17 mouse cellular contexts compared by ENCODE assay signal in genomic region chr2:167662713-167663112, GRCm38 (mm10). TPM values are rescaled to one million over a fixed set of nuclear protein-coding genes. Genes with fewer than 3 reads are reported as not detected.
DNase-seq lines count a peak whose midpoint lies in the region; ATAC-seq and TF ChIP-seq lines count a peak whose summit lies in the region.
"Had no signal": no experiment of that assay in that cellular context is flagged by ENCODE, and none has a peak within 500 bp of the region (broad histone marks: within the 10 kb centered on the region; RNA-seq: fewer than 3 reads in every experiment).

No protein-coding gene starts in this region.

- peak overlapping the region; percentile 82; the same call in 1 of the 2 replicates for H3K9ac ChIP-seq in heart, embryonic 13.5 days
- H3K9ac ChIP-seq in kidney, embryonic 15.5 days: no peak overlapping the region
- H3K9ac ChIP-seq in liver, embryonic 14.5 days (replicated peaks): no peak overlapping the region
- H3K9ac ChIP-seq: embryonic facial prominence, embryonic 15.5 days had no signal

- no peak for ATAC-seq in heart, embryonic 13.5 days (ENCODE audit: extremely low read depth, insufficient number of reproducible peaks, low FRiP score, low TSS enrichment)
- ATAC-seq in kidney, embryonic 15.5 days (replicated peaks; ENCODE audit: low FRiP score): no peak
- ATAC-seq in liver, embryonic 14.5 days (ENCODE audit: insufficient read depth): no peak
- ATAC-seq: forebrain, postnatal 0 days had no signal

- 0 out of 2 replicates have a peak, but pooled peaks cover 9% of the 10 kb centered on the region for H3K27me3 ChIP-seq in heart, embryonic 13.5 days (replicated peaks)
- peaks cover 6% of the 10 kb centered on the region; the same call in 1 of the 2 replicates for H3K27me3 ChIP-seq in kidney, embryonic 15.5 days
- H3K27me3 ChIP-seq in liver, embryonic 14.5 days (ENCODE audit: control insufficient read depth, insufficient read depth, low read length): no peaks in the 10 kb centered on the region
- H3K27me3 ChIP-seq: embryonic facial prominence, embryonic 15.5 days had no signal

- no peak for DNase-seq in heart, postnatal 14 days
- peak; percentile 87 for DNase-seq in kidney, adult 9 months
- DNase-seq in kidney, postnatal 10 days: no peak
- DNase-seq in liver, embryonic 14.5 days (ENCODE audit: low read depth in 3 of 3, low spot score in 3 of 3): no peak
- DNase-seq in left cerebral cortex, adult 18-20 months (ENCODE audit: low spot score in 2 of 2): no peak
- no peak for DNase-seq in Muller cell, postnatal 12 days (ENCODE audit: inconsistent ontology term)
- DNase-seq: cerebellum, adult 11 months; forebrain, postnatal 0 days; gastrocnemius, postnatal 36 days; lung, postnatal 10 days; right cerebral cortex, adult 18-20 months; thymus, postnatal 25 days had no signal

- H3K9me3 ChIP-seq in heart, embryonic 13.5 days: no peaks in the 10 kb centered on the region
- H3K9me3 ChIP-seq in kidney, embryonic 15.5 days (replicated peaks): no peaks in the 10 kb centered on the region
- H3K9me3 ChIP-seq in liver, embryonic 14.5 days (ENCODE audit: control insufficient read depth, low read length): no peaks in the 10 kb centered on the region
- H3K9me3 ChIP-seq: embryonic facial prominence, embryonic 15.5 days; G1E; midbrain, embryonic 13.5 days had no signal

- H3K4me3 ChIP-seq in heart, embryonic 13.5 days: peak overlapping the region; percentile 90
- no peak overlapping the region; the same call in 1 of the 2 replicates for H3K4me3 ChIP-seq in kidney, embryonic 15.5 days (replicated peaks)
- no peak overlapping the region for H3K4me3 ChIP-seq in liver, embryonic 14.5 days (ENCODE audit: insufficient read depth in 1 of 2, low read depth in 2 of 2, low read length in 2 of 2)

- peak overlapping the region; percentile 99 for H3K4me2 ChIP-seq in heart, embryonic 13.5 days
- H3K4me2 ChIP-seq in kidney, embryonic 15.5 days: peak overlapping the region; percentile 96; the same call in 1 of the 2 replicates
- peak overlapping the region; percentile 91 for H3K4me2 ChIP-seq in liver, embryonic 14.5 days (ENCODE audit: low read depth)

- peaks cover 5% of the 10 kb centered on the region; the same call in 1 of the 2 replicates for H3K36me3 ChIP-seq in heart, embryonic 13.5 days
- no peaks in the 10 kb centered on the region for H3K36me3 ChIP-seq in kidney, embryonic 15.5 days
- no peaks in the 10 kb centered on the region for H3K36me3 ChIP-seq in liver, embryonic 14.5 days (replicated peaks; ENCODE audit: control insufficient read depth, insufficient read depth, low read depth)
- H3K36me3 ChIP-seq: embryonic facial prominence, embryonic 15.5 days; midbrain, embryonic 13.5 days had no signal

- no peak for TF ChIP-seq EP300 in liver, embryonic 14.5 days (IDR thresholded peaks at IDR 0.05; ENCODE audit: low read depth)

- no peak for TF ChIP-seq CTCF in liver, embryonic 14.5 days (IDR thresholded peaks at IDR 0.05; ENCODE audit: low read depth)

- H3K27ac ChIP-seq in heart, embryonic 13.5 days (replicated peaks): no peak overlapping the region
- H3K27ac ChIP-seq in kidney, embryonic 15.5 days: no peak overlapping the region
- H3K27ac ChIP-seq in liver, embryonic 14.5 days: no peak overlapping the region
- H3K27ac ChIP-seq: embryonic facial prominence, embryonic 15.5 days; midbrain, embryonic 13.5 days had no signal

- H3K4me1 ChIP-seq in heart, embryonic 13.5 days: peaks cover 41% of the 10 kb centered on the region
- peaks cover 39% of the 10 kb centered on the region for H3K4me1 ChIP-seq in kidney, embryonic 15.5 days
- H3K4me1 ChIP-seq in liver, embryonic 14.5 days (replicated peaks; ENCODE audit: control insufficient read depth in 2 of 2, insufficient read depth in 2 of 2, low read length in 1 of 2): peaks cover 6 to 16% of the 10 kb centered on the region in 2 experiments

- 49% methylated on average over 6 of the region's 6 CpGs for WGBS in heart, embryonic 13.5 days
- WGBS in kidney, embryonic 15.5 days: 40% methylated on average over 6 of the region's 6 CpGs
- 38% methylated on average over 6 of the region's 6 CpGs for WGBS in liver, embryonic 14.5 days (ENCODE audit: insufficient replicate concordance)

- intact Hi-C loops in heart, postnatal 14 days (cut with DNase I): no loop called here

RNA-seq across cellular contexts. Expression of gene Gm20431, which starts 1.4 kb away (rescaled TPM):
- polyA plus RNA-seq in heart, embryonic 13.5 days (2015; fragmentation: Nextera tagmentation; extraction: Ambion mirVana): 1.9 and 4.5 TPM in 2 replicates
- 10 to 100 TPM; 20.3 to 22.8 TPM for total RNA-seq in heart, postnatal 14 days (2021)
- 12.1 and 12.8 TPM in 2 replicates for polyA plus RNA-seq in kidney, embryonic 15.5 days (2015; fragmentation: Nextera tagmentation; extraction: Ambion mirVana)
- polyA plus RNA-seq in liver, embryonic 14.5 days (2012; rRNA removed): not detected in 2 replicates
- polyA plus RNA-seq in liver, embryonic 14.5 days (2014; fragmentation: Nextera tagmentation; extraction: Ambion mirVana): 0.96 and 2.1 TPM in 2 replicates
- 10 to 100 TPM; 32.2 to 33.5 TPM for total RNA-seq in left cerebral cortex, adult 18-20 months (2021)
- total RNA-seq: forebrain, postnatal 0 days had no signal
- polyA plus RNA-seq: G1E had no signal

RNA-seq across cellular contexts. Expression of gene Cebpb, which starts 26.0 kb away (rescaled TPM):
- 2.0 and 4.5 TPM in 2 replicates for polyA plus RNA-seq in heart, embryonic 13.5 days (2015; fragmentation: Nextera tagmentation; extraction: Ambion mirVana)
- total RNA-seq in heart, postnatal 14 days (2021): 100 to 1,000 TPM; 108 to 124 TPM
- 5.1 and 5.7 TPM in 2 replicates for polyA plus RNA-seq in kidney, embryonic 15.5 days (2015; fragmentation: Nextera tagmentation; extraction: Ambion mirVana)
- 5.4 and 17.2 TPM in 2 replicates for polyA plus RNA-seq in liver, embryonic 14.5 days (2012; rRNA removed)
- 12.8 and 13.2 TPM in 2 replicates for polyA plus RNA-seq in liver, embryonic 14.5 days (2014; fragmentation: Nextera tagmentation; extraction: Ambion mirVana)
- total RNA-seq in left cerebral cortex, adult 18-20 months (2021): 10 to 100 TPM; 15.9 to 17.3 TPM

RNA-seq across cellular contexts. Expression of gene Tmem189, which starts 26.9 kb away (rescaled TPM):
- polyA plus RNA-seq in heart, embryonic 13.5 days (2015; fragmentation: Nextera tagmentation; extraction: Ambion mirVana): 37.4 and 37.6 TPM in 2 replicates
- total RNA-seq in heart, postnatal 14 days (2021): 10 to 100 TPM; 35.0 to 35.2 TPM
- polyA plus RNA-seq in kidney, embryonic 15.5 days (2015; fragmentation: Nextera tagmentation; extraction: Ambion mirVana): 47.3 and 48.1 TPM in 2 replicates
- 14.6 and 15.1 TPM in 2 replicates for polyA plus RNA-seq in liver, embryonic 14.5 days (2012; rRNA removed)
- polyA plus RNA-seq in liver, embryonic 14.5 days (2014; fragmentation: Nextera tagmentation; extraction: Ambion mirVana): 12.3 and 12.4 TPM in 2 replicates
- total RNA-seq in left cerebral cortex, adult 18-20 months (2021): 10 to 100 TPM; 43.3 to 44.4 TPM

RNA-seq across cellular contexts. Expression of gene Ube2v1, which starts 30.8 kb away (rescaled TPM):
- polyA plus RNA-seq in heart, embryonic 13.5 days (2015; fragmentation: Nextera tagmentation; extraction: Ambion mirVana): 216 and 229 TPM in 2 replicates
- total RNA-seq in heart, postnatal 14 days (2021): 100 to 1,000 TPM in 1 of 2 experiments, 10 to 100 TPM in 1; 93.8 to 102 TPM
- 284 and 313 TPM in 2 replicates for polyA plus RNA-seq in kidney, embryonic 15.5 days (2015; fragmentation: Nextera tagmentation; extraction: Ambion mirVana)
- 75.0 and 75.9 TPM in 2 replicates for polyA plus RNA-seq in liver, embryonic 14.5 days (2012; rRNA removed)
- polyA plus RNA-seq in liver, embryonic 14.5 days (2014; fragmentation: Nextera tagmentation; extraction: Ambion mirVana): 145 and 158 TPM in 2 replicates
- 100 to 1,000 TPM; 259 to 266 TPM for total RNA-seq in left cerebral cortex, adult 18-20 months (2021)
